Mouse (Mus musculus) C2C12 (cell line): ENCODE measurements around the gene Smarca4.

Experiments used
- CEBPB ChIP-seq: IDR thresholded peaks from one replicate; pipeline ENCODE4 v1.6.1; 2011; ENCODE audit warnings: low read depth, mild to moderate bottlenecking, control low read depth, moderate library complexity
- CTCF ChIP-seq: IDR thresholded peaks from one replicate; pipeline ENCODE4 v1.5.1; 2011; ENCODE audit not compliant: control insufficient read depth, insufficient read depth, insufficient read length
- FOSL1 ChIP-seq: IDR thresholded peaks from one replicate; pipeline ENCODE4 v1.8.0; 2011; ENCODE audit warnings: mild to moderate bottlenecking, low read length; ENCODE audit not compliant: poor library complexity, insufficient read depth, severe bottlenecking
- MAX ChIP-seq: IDR thresholded peaks from one replicate; pipeline ENCODE4 v1.6.1; 2011; ENCODE audit warnings: mild to moderate bottlenecking, control low read depth
- MYOD1 ChIP-seq: IDR thresholded peaks from one replicate; pipeline ENCODE4 v1.6.1; 2011; ENCODE audit warnings: low read depth; ENCODE audit not compliant: control insufficient read depth, insufficient read length
- MYOG ChIP-seq: IDR thresholded peaks from one replicate; pipeline ENCODE4 v1.6.1; 2011; ENCODE audit not compliant: control insufficient read depth, insufficient read length; ENCODE audit errors: extremely low read depth
- USF1 ChIP-seq: IDR thresholded peaks from one replicate; pipeline ENCODE4 v1.6.1; 2011; ENCODE audit warnings: low read depth, mild to moderate bottlenecking, control low read depth, moderate library complexity

DNA sequence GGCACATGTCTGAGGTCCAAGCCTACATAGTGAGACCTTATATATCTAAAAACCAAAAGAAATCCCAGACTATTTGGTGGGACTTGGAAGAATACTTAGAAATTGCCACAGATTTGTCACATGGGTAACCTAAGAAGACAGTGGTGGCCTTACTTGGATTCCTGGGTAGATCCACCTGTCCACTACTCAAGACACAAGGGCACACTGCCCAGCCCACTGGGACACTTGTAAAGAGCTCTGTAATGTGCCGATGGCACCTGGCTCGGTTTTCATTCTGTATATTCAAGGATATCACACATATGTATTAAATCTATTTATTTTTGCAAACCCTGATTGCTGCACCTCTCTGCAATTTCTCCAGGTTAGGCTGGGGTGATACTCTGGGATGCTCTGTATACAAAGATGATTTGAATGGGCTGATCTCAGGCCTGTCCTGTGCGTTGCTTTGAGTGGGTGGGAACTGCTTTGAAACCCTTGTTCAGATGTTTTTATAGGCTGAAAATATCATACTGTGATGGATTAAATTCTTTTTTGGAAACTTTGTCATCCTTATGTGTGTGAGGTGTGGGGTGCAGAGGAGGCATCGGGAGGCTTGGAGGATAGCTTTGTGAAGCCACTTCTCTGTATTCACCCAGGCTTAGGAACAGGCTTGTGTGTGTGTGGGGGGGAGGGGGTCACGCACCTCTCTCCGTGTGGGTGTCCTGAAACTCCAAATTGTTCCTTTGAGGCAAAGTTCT lies 133.6 kb downstream of the Smarca4 start:
- TF ChIP-seq USF1 (no peak), MYOG (no peak), CTCF (no peak), MYOD1 (no peak), MAX (no peak), CEBPB (no peak), FOSL1 (no peak)
